Mouse (Mus musculus) testis, adult 2 months (tissue): Measurements from ENCODE around the gene Gm15319.
"Not testable (repeated sequence)": the region's sequence is repeated elsewhere in the genome, so short reads cannot be mapped to it uniquely, and the experiment has no call there.

Source experiments
- CTCF ChIP-seq: fragments of 200-500 bp; IDR thresholded peaks from 2 replicates; pipeline ENCODE4 v1.5.1; 2012; ENCODE audit warnings: low read depth, mild to moderate bottlenecking, inconsistent platforms, low read length, moderate library complexity; ENCODE audit not compliant: control insufficient read depth, insufficient read depth, insufficient replicate concordance
- POLR2A ChIP-seq: fragments of 200-500 bp; IDR thresholded peaks from 2 replicates; pipeline ENCODE4 v1.6.1; 2012; ENCODE audit warnings: low read depth, mild to moderate bottlenecking, inconsistent platforms, low read length, moderate library complexity; ENCODE audit not compliant: control insufficient read depth

DNA sequence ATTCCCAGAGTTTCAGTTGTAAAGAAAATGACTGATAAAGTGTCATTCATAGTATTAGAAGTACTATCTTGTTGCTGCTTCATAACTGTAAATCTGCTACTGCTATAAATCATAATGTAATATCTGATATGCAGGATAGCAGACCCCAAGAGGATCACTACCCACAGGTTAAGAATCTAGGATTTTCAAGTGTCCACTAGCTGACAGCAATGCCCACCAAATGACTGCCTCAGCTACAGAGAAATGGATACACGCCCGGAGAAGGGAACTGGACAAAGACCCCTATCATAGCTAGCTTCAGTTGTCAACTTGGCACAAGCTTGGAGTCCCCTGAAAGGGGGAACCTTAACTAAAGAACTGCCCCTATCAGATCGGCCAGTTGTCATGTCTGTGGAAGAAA lies 18.6 kb upstream of the Gm15319 start:
- TF ChIP-seq CTCF, POLR2A: not testable (repeated sequence)
